Mouse (Mus musculus): Measurements from ENCODE around the gene Dcp1a. TPM values are rescaled to one million over a fixed set of nuclear protein-coding genes. Genes with fewer than 3 reads are reported as not detected.

Dcp1a gene
- polyA plus RNA-seq, 1 experiment = 18.7 TPM

DNA sequence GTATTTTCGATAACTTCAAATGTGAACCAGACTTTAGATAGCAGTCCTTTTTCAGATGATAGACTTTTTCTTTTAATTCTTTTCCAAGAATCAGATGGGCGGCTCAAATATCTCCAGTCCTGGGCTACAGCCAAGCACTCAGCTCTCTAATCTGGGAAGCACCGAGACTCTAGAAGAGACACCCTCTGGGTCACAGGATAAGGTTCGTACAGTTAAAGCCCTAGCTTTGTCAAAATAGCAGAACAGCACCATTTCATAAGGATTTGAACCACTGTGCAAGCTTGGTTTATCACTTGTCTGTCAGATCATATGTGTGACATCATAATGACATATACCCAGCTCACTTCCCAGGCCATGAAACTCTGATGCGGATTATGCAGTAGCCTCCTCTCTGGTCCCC is 33.6 kb downstream of the Dcp1a start:
- Histone ChIP-seq H3K27ac (ENCODE audit: insufficient read depth, low read depth, low read length) (no peak overlapping the region), H3K4me1 (ENCODE audit: control insufficient read depth, insufficient read depth, low read length) (no peaks in the 10 kb centered on the region), H3K4me3 (ENCODE audit: insufficient read depth, low read length) (no peak overlapping the region)
- TF ChIP-seq POLR2A (IDR thresholded peaks at IDR 0.05; ENCODE audit: borderline replicate concordance, low read depth, low read length) = no peak
- no peak for TF ChIP-seq CTCF (IDR thresholded peaks at IDR 0.05; ENCODE audit: low read depth, low read length)

DNA sequence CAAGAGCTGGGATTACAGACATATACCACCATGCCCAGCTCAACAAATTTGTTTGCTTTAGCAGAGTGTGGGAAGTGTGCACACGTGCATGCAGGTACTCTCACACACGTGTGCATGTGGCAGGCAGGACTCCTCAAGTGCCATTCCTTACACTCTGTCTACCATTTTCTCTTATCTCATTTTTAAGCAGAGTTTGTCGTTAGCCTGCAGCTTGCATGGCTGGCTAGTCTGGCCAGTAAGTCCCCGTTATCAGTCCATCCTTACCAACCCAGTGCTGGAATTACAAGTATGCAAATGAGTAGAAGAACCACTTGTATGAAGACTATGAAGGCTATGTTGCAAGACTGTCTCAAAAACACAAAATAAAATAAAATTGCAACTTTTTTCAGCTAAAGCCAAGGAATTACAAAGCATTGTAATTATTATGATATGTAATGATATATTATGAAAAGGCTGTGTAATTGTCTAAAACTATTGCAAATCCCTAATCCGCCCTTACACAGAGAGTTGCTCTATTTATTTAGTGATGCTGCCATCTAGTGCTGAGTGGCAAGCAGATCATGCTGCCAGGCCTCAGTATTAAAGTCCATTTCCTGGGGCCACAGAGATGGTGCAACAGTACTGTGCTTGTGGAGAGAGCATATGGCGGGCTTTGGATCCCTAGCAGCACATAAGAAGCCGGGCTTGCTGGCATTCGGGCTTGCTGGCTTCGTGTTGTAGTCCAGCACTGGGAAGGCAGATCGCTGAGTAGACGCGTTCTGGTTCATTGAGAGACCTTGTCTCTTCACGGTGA is 36.8 kb downstream of the Dcp1a start:
- Histone ChIP-seq H3K4me1 (ENCODE audit: control insufficient read depth, insufficient read depth, low read length) (no peaks in the 10 kb centered on the region), H3K27ac (ENCODE audit: insufficient read depth, low read depth, low read length) (no peak overlapping the region), H3K4me3 (ENCODE audit: insufficient read depth, low read length) (no peak overlapping the region)
- TF ChIP-seq CTCF (IDR thresholded peaks at IDR 0.05; ENCODE audit: low read depth, low read length) = no peak
- no peak for TF ChIP-seq POLR2A (IDR thresholded peaks at IDR 0.05; ENCODE audit: borderline replicate concordance, low read depth, low read length)

DNA sequence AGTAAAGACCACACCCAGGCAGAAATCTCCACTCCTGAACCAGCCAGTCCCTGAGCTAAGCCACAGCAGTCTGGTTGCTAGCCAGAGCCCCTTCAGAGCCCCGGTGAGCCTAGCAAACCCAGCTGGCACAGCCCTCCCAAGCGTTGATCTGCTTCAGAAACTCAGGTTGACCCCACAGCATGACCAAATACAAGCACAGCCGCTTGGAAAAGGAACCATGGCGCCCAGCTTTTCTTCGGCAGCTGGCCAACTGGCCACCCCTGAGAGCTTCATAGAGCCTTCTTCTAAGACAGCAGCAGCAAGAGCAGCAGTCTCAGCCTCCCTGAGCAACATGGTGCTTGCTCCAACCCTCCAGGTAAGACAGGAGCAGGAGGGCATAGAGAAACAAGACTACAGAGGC is 40.0 kb downstream of the Dcp1a start:
- Histone ChIP-seq H3K4me1 (ENCODE audit: control insufficient read depth, insufficient read depth, low read length) (no peaks in the 10 kb centered on the region), H3K27ac (ENCODE audit: insufficient read depth, low read depth, low read length) (no peak overlapping the region), H3K4me3 (ENCODE audit: insufficient read depth, low read length) (no peak overlapping the region)
- TF ChIP-seq POLR2A (IDR thresholded peaks at IDR 0.05; ENCODE audit: borderline replicate concordance, low read depth, low read length) (no peak), CTCF (IDR thresholded peaks at IDR 0.05; ENCODE audit: low read depth, low read length) (no peak)

GRCm38 (mm10) chr14:30523356-30523755 is 44.0 kb downstream of the Dcp1a start:
- TF ChIP-seq CTCF (IDR thresholded peaks at IDR 0.05; ENCODE audit: low read depth, low read length) (no peak), POLR2A (IDR thresholded peaks at IDR 0.05; ENCODE audit: borderline replicate concordance, low read depth, low read length) (no peak)
- no peaks in the 10 kb centered on the region for H3K4me1 ChIP-seq (ENCODE audit: control insufficient read depth, insufficient read depth, low read length)
- H3K4me3 ChIP-seq (ENCODE audit: insufficient read depth, low read length) = no peak overlapping the region
- H3K27ac ChIP-seq (ENCODE audit: insufficient read depth, low read depth, low read length) = no peak overlapping the region

DNA sequence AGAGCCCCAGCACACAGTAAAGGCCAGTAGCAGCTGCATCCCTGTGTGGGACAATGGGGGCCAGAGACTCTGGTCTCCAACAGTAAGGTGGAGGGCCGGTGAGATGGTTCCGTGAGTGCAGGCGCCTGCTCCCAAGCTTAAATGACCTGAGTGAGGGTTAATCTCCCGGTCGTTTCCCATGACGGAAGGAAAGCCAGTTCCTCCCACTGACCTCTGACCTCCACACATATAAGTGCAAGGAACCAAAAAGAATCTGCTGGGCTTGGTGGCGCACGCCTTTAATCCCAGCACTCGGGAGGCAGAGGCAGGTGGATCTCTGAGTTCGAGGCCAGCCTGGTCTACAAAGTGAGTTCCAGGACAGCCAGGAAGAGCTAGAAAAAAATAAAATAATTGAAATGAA is 49.1 kb downstream of the Dcp1a start:
- Histone ChIP-seq H3K4me1 (ENCODE audit: control insufficient read depth, insufficient read depth, low read length) (peaks cover 11% of the 10 kb centered on the region), H3K4me3 (ENCODE audit: insufficient read depth, low read length) (no peak overlapping the region), H3K27ac (ENCODE audit: insufficient read depth, low read depth, low read length) (no peak overlapping the region)
- no peak for TF ChIP-seq CTCF (IDR thresholded peaks at IDR 0.05; ENCODE audit: low read depth, low read length)
- no peak for TF ChIP-seq POLR2A (IDR thresholded peaks at IDR 0.05; ENCODE audit: borderline replicate concordance, low read depth, low read length)

DNA sequence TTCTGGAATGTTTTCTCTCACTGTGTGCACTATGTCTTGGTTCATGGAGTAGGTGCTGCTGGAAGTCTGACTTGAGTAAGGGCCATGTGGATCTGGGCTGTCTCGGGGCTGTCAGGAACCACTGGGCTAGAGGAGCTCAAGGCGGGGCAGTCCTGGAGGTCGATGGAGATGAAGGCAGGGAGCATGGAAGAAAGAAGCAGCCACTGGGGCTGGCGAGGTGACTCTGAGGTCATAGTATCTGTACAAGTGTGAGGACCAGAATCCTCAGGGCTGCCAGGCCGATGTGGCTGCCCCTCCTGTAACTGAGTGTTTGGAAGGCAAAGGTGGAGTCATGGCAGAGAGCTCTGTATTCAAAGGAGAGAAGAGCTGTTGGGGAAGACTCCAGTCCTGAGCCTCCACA is 49.6 kb downstream of the Dcp1a start:
- TF ChIP-seq POLR2A (IDR thresholded peaks at IDR 0.05; ENCODE audit: borderline replicate concordance, low read depth, low read length) (no peak), CTCF (IDR thresholded peaks at IDR 0.05; ENCODE audit: low read depth, low read length) (no peak)
- Histone ChIP-seq H3K4me3 (ENCODE audit: insufficient read depth, low read length) (no peak overlapping the region), H3K4me1 (ENCODE audit: control insufficient read depth, insufficient read depth, low read length) (peaks cover 14% of the 10 kb centered on the region), H3K27ac (ENCODE audit: insufficient read depth, low read depth, low read length) (no peak overlapping the region)

- Histone ChIP-seq H3K27ac (ENCODE audit: insufficient read depth, low read depth, low read length) (no peak overlapping the region), H3K4me3 (ENCODE audit: insufficient read depth, low read length) (no peak overlapping the region), H3K4me1 (ENCODE audit: control insufficient read depth, insufficient read depth, low read length) (peaks cover 18% of the 10 kb centered on the region)
- TF ChIP-seq CTCF (IDR thresholded peaks at IDR 0.05; ENCODE audit: low read depth, low read length) (no peak), POLR2A (IDR thresholded peaks at IDR 0.05; ENCODE audit: borderline replicate concordance, low read depth, low read length) (no peak)
Measured at GRCm38 (mm10) chr14:30529454-30529853, 50.1 kb downstream of the Dcp1a start.

- H3K4me1 ChIP-seq (ENCODE audit: control insufficient read depth, insufficient read depth, low read length) = peaks cover 18% of the 10 kb centered on the region
- no peak overlapping the region for H3K4me3 ChIP-seq (ENCODE audit: insufficient read depth, low read length)
- TF ChIP-seq POLR2A (IDR thresholded peaks at IDR 0.05; ENCODE audit: borderline replicate concordance, low read depth, low read length) (no peak), CTCF (IDR thresholded peaks at IDR 0.05; ENCODE audit: low read depth, low read length) (no peak)
- no peak overlapping the region for H3K27ac ChIP-seq (ENCODE audit: insufficient read depth, low read depth, low read length)
Measured at GRCm38 (mm10) chr14:30530726-30531269, 51.5 kb downstream of the Dcp1a start.

GRCm38 (mm10) chr14:30531431-30531830 is 52.1 kb downstream of the Dcp1a start:
- H3K4me1 ChIP-seq (ENCODE audit: control insufficient read depth, insufficient read depth, low read length) = peaks cover 18% of the 10 kb centered on the region
- H3K4me3 ChIP-seq (ENCODE audit: insufficient read depth, low read length) = no peak overlapping the region
- no peak overlapping the region for H3K27ac ChIP-seq (ENCODE audit: insufficient read depth, low read depth, low read length)
- TF ChIP-seq POLR2A (IDR thresholded peaks at IDR 0.05; ENCODE audit: borderline replicate concordance, low read depth, low read length) (no peak), CTCF (IDR thresholded peaks at IDR 0.05; ENCODE audit: low read depth, low read length) (no peak)

DNA sequence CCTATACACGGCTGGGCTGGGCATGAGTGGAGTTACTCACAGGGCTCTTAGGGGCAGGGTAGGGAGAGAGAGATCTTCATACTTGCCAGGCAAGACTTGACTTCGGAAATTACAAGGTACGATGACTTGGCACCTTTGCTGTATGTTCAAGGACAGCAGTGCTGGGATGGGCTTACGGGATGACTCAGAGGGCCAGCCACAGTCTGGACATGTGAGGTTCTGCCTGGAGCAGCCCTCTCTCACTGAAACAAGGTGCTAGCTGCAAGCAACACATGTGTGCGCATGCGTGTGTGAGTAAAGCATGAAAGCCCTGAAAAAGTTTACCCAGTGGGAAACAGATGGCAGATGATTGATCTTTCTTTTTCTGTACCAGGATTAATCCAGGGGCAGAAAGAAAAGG is 52.6 kb downstream of the Dcp1a start:
- Histone ChIP-seq H3K27ac (ENCODE audit: insufficient read depth, low read depth, low read length) (no peak overlapping the region), H3K4me3 (ENCODE audit: insufficient read depth, low read length) (no peak overlapping the region), H3K4me1 (ENCODE audit: control insufficient read depth, insufficient read depth, low read length) (peaks cover 18% of the 10 kb centered on the region)
- no peak for TF ChIP-seq POLR2A (IDR thresholded peaks at IDR 0.05; ENCODE audit: borderline replicate concordance, low read depth, low read length)
- TF ChIP-seq CTCF (IDR thresholded peaks at IDR 0.05; ENCODE audit: low read depth, low read length) = no peak

All from bone marrow macrophage, adult 2 months (primary cell).